ENCODE assay signal across 17 mouse cellular contexts in the genomic region with DNA sequence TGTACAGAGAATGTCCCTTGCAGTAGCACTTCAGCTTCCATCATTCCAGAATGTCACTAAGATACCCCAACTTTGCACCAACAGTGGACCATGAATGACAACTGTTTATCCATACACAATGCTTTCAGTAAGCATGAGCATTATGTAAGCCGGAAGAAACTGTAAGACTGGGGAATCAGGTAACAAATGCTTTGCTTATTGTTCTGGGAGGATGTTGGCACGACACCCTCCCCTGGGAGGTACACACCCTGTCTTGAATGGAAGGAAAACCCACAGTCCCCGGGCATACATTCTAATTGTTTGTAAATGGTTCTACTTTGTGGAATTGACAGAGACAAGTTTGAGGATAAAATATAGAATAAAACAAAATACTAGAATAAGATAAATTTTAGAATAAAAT.
DNase-seq lines count a peak whose midpoint lies in the region; ATAC-seq and TF ChIP-seq lines count a peak whose summit lies in the region.
"Had no signal": no experiment of that assay in that cellular context is flagged by ENCODE, and none has a peak within 500 bp of the region (broad histone marks: within the 10 kb centered on the region; RNA-seq: fewer than 3 reads in every experiment).

No protein-coding gene starts in this region.

- intact Hi-C loops in gastrocnemius, adult 2 months (cut with DNase I): no loop called here

- no peak for TF ChIP-seq CTCF in gastrocnemius, adult 2 months (IDR thresholded peaks at IDR 0.05)
- no peak for TF ChIP-seq CTCF in lung, embryonic 14.5 days (IDR thresholded peaks at IDR 0.05; ENCODE audit: low read depth)
- no peak for TF ChIP-seq CTCF in lung, adult 2 months (IDR thresholded peaks at IDR 0.05; ENCODE audit: insufficient read depth, low read length)

- H3K4me1 ChIP-seq in lung, embryonic 14.5 days (ENCODE audit: insufficient read depth): no peaks in the 10 kb centered on the region
- peaks cover 8% of the 10 kb centered on the region for H3K4me1 ChIP-seq in lung, adult 2 months (ENCODE audit: control insufficient read depth, insufficient read depth, low read length)
- H3K4me1 ChIP-seq: forebrain, embryonic 13.5 days; limb, embryonic 15.5 days had no signal

- no peak overlapping the region for H3K9ac ChIP-seq in lung, embryonic 14.5 days
- H3K9ac ChIP-seq: forebrain, embryonic 13.5 days; limb, embryonic 15.5 days; liver, postnatal 0 days had no signal

- peak overlapping the region; percentile 59 for H3K27ac ChIP-seq in gastrocnemius, adult 2 months
- no peak overlapping the region for H3K27ac ChIP-seq in lung, embryonic 14.5 days (ENCODE audit: low read depth)
- H3K27ac ChIP-seq: forebrain, embryonic 13.5 days; limb, embryonic 15.5 days; stomach, postnatal 0 days had no signal

- 54% methylated on average over 3 of the region's 3 CpGs for WGBS in lung, embryonic 14.5 days
- WGBS in lung, adult 2 months: 39% methylated on average over 3 of the region's 3 CpGs

- H3K36me3 ChIP-seq in lung, embryonic 14.5 days (ENCODE audit: insufficient read depth): no peaks in the 10 kb centered on the region
- H3K36me3 ChIP-seq: limb, embryonic 15.5 days had no signal

- H3K9me3 ChIP-seq in lung, embryonic 14.5 days (ENCODE audit: low read depth, low read length): no peaks in the 10 kb centered on the region
- H3K9me3 ChIP-seq: forebrain, embryonic 13.5 days; limb, embryonic 15.5 days; megakaryocyte, embryonic 14.5 days had no signal

- H3K27me3 ChIP-seq in lung, embryonic 14.5 days (ENCODE audit: insufficient read depth, low read length): no peaks in the 10 kb centered on the region
- H3K27me3 ChIP-seq: limb, embryonic 15.5 days had no signal

- ATAC-seq in lung, embryonic 14.5 days (ENCODE audit: insufficient read depth): no peak
- ATAC-seq: forebrain, embryonic 13.5 days; liver, postnatal 0 days; midbrain, embryonic 16.5 days had no signal

- DNase-seq in gastrocnemius, adult 2 months: peak; percentile 34
- DNase-seq in gastrocnemius, adult 18-20 months (ENCODE audit: low spot score): no peak
- DNase-seq in lung, embryonic 14.5 days: peak; percentile 36
- DNase-seq in lung, adult 2 months: no peak
- peak; percentile 37 for DNase-seq in kidney, postnatal 14 days
- DNase-seq in lung, postnatal 36 days: peak; percentile 55
- DNase-seq in adrenal gland, adult 18-20 months (ENCODE audit: low spot score in 2 of 2): no peak
- no peak for DNase-seq in adrenal gland, postnatal 4 days (ENCODE audit: low spot score in 2 of 2)
- DNase-seq: adrenal gland, postnatal 25 days; cerebellum, postnatal 10 days; embryo, embryonic 11 days; liver, postnatal 0 days had no signal

- TF ChIP-seq POLR2A in lung, adult 2 months (IDR thresholded peaks at IDR 0.05; ENCODE audit: borderline replicate concordance, extremely low read depth, low read depth, low read length): no peak

- no peak overlapping the region for H3K4me3 ChIP-seq in gastrocnemius, adult 2 months
- H3K4me3 ChIP-seq in lung, embryonic 14.5 days (ENCODE audit: low read depth, low read length): no peak overlapping the region
- H3K4me3 ChIP-seq in lung, adult 2 months (replicated peaks; ENCODE audit: extremely low read depth, low read depth, low read length): no peak overlapping the region
- H3K4me3 ChIP-seq: forebrain, embryonic 13.5 days; limb, embryonic 15.5 days; megakaryocyte, embryonic 14.5 days had no signal

- no peak overlapping the region for H3K4me2 ChIP-seq in lung, embryonic 14.5 days
- H3K4me2 ChIP-seq: forebrain, embryonic 13.5 days; limb, embryonic 15.5 days had no signal

Comparison
In these comparisons a context has a peak if more than half of its experiments do, and no peak if none do; other contexts are left out.
1. DNase-seq: peak in gastrocnemius, adult 2 months (single experiment), lung, embryonic 14.5 days (single experiment), kidney, postnatal 14 days (single experiment) and lung, postnatal 36 days (single experiment); none in gastrocnemius, adult 18-20 months (single experiment), lung, adult 2 months (single experiment), adrenal gland, adult 18-20 months (0 of 2) and adrenal gland, postnatal 4 days (0 of 2).